Mouse (Mus musculus): ENCODE data around the gene Elp1. TPM values are rescaled to one million over a fixed set of nuclear protein-coding genes. Genes with fewer than 3 reads are reported as not detected.
A peak's percentile ranks its signal among the peaks of the same experiment; 100 is the strongest.

The Elp1 gene
- total and polyA plus RNA-seq, 2 experiments from 2014 or later = 53.6 to 89.2 TPM

DNA sequence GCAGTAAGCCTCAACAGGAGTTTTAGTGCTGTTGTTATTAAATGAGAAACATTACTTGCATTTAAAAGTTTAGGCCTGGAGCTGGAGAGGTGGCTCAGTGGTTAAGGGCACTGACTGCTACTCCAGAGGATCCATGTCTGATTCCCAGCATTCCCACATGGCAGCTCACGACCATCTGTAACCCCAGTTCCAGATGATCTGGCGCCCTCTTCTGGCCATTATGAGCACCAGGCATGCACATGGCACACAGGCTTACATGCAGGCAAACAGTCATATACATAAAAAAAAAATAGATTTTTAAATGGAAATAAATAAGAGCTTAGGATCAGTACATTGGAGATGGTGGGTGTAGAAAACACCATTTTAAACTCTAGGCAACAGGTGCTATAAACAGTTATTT is 41.8 kb upstream of the Elp1 start:
- WGBS = 93% methylated on average over 2 of the region's 2 CpGs
- no peak overlapping the region for H3K9ac ChIP-seq (replicated peaks; ENCODE audit: low read length, poor library complexity, severe bottlenecking)
- no peak overlapping the region for H3K27ac ChIP-seq (ENCODE audit: low read depth, low read length)
- H3K27me3 ChIP-seq (ENCODE audit: insufficient read depth, low read length) = no peaks in the 10 kb centered on the region
- no peak overlapping the region for H3K4me2 ChIP-seq (ENCODE audit: low read depth, low read length, poor library complexity, severe bottlenecking)
- peak; percentile 47 for TF ChIP-seq CTCF (IDR thresholded peaks at IDR 0.05)
- ATAC-seq (ENCODE audit: low FRiP score) (no peak), DNase-seq (ENCODE audit: low spot score) (no peak)
- no peaks in the 10 kb centered on the region for H3K9me3 ChIP-seq (ENCODE audit: low read length)
- H3K4me3 ChIP-seq (ENCODE audit: low read depth, low read length) = no peak overlapping the region
- H3K36me3 ChIP-seq (ENCODE audit: insufficient read depth, low read length) = peaks cover 12% of the 10 kb centered on the region
- no peaks in the 10 kb centered on the region for H3K4me1 ChIP-seq (ENCODE audit: insufficient read depth, low read length)

DNA sequence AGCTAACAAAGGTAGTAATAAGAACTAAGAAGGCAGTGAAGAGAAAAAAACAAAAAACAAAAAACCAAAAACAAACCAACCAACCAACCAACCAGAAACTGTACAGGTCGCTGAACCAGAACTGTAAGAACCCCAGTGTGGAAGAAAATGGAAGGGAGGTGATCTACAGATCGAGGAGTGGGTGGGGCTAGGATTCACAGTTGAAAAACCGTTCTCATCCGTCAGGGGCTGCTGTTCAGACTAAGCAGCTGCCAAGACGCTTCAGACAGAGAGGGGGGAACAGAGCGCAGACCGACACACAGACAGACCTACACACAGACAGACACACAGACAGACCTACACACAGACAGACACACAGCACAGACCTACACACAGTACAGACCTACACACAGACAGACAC is 40.4 kb upstream of the Elp1 start:
- DNase-seq (ENCODE audit: low spot score) (no peak), ATAC-seq (ENCODE audit: low FRiP score) (no peak)
- H3K27ac ChIP-seq (ENCODE audit: low read depth, low read length) = no peak overlapping the region
- TF ChIP-seq CTCF (IDR thresholded peaks at IDR 0.05) = no peak
- no peak overlapping the region for H3K4me2 ChIP-seq (ENCODE audit: low read depth, low read length, poor library complexity, severe bottlenecking)
- no peak overlapping the region for H3K9ac ChIP-seq (replicated peaks; ENCODE audit: low read length, poor library complexity, severe bottlenecking)
- H3K4me3 ChIP-seq (ENCODE audit: low read depth, low read length) = no peak overlapping the region
- WGBS = 78% methylated on average over 7 of the region's 7 CpGs
- H3K36me3 ChIP-seq (ENCODE audit: insufficient read depth, low read length) = peaks cover 22% of the 10 kb centered on the region
- no peaks in the 10 kb centered on the region for H3K4me1 ChIP-seq (ENCODE audit: insufficient read depth, low read length)
- H3K9me3 ChIP-seq (ENCODE audit: low read length) = no peaks in the 10 kb centered on the region
- H3K27me3 ChIP-seq (ENCODE audit: insufficient read depth, low read length) = no peaks in the 10 kb centered on the region

DNA sequence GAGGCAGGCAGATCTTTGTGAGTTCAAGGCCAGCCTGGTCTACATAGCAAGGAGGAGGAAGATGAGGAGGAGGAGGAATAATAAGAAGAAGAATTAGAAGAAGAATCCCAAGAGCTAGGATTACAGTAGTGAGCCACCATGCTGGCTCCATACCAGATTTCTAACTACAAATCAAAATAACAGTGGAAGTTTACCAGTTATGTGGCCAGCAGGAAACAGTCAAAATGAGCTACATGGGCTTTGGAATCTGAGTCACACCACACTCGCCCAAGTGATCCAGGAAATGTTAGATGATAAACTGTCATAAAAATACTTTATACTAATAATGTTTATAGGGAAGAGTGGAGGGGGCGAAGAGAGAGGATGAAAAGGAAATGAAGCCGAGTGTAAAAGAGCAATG is 38.2 kb upstream of the Elp1 start:
- Histone ChIP-seq H3K27me3 (ENCODE audit: insufficient read depth, low read length) (no peaks in the 10 kb centered on the region), H3K9me3 (ENCODE audit: low read length) (no peaks in the 10 kb centered on the region), H3K4me3 (ENCODE audit: low read depth, low read length) (no peak overlapping the region), H3K4me1 (ENCODE audit: insufficient read depth, low read length) (no peaks in the 10 kb centered on the region), H3K9ac (replicated peaks; ENCODE audit: low read length, poor library complexity, severe bottlenecking) (no peak overlapping the region), H3K36me3 (ENCODE audit: insufficient read depth, low read length) (peaks cover 31% of the 10 kb centered on the region), H3K4me2 (ENCODE audit: low read depth, low read length, poor library complexity, severe bottlenecking) (no peak overlapping the region), H3K27ac (ENCODE audit: low read depth, low read length) (no peak overlapping the region)
- no peak for TF ChIP-seq CTCF (IDR thresholded peaks at IDR 0.05)
- no peak for ATAC-seq (ENCODE audit: low FRiP score)
- DNase-seq (ENCODE audit: low spot score) = no peak
- 88% methylated on average over 3 of the region's 3 CpGs for WGBS

DNA sequence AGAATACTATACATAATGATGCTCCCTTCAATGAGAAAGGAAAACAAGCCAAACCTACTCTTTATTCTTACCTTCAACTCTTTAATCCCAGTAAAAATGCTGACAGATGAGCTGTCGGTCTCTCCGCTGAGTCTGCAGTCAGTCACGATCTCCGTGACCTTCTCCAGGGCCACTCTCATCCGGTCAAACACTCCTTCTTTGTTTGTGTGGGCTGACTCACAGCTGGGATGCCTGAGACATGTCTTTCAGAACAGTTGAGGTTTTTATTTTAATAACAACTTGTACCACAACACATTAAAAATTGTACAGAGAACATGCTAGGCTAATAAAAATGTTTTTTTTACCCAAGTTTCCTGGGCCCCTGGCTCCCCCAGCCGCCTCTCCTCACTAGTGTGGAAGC is 35.5 kb upstream of the Elp1 start:
- no peak overlapping the region for H3K4me3 ChIP-seq (ENCODE audit: low read depth, low read length)
- H3K9me3 ChIP-seq (ENCODE audit: low read length) = no peaks in the 10 kb centered on the region
- DNase-seq (ENCODE audit: low spot score) = no peak
- peaks cover 41% of the 10 kb centered on the region for H3K36me3 ChIP-seq (ENCODE audit: insufficient read depth, low read length)
- WGBS = 90% methylated on average over 6 of the region's 6 CpGs
- no peak overlapping the region for H3K27ac ChIP-seq (ENCODE audit: low read depth, low read length)
- ATAC-seq (ENCODE audit: low FRiP score) = no peak
- H3K27me3 ChIP-seq (ENCODE audit: insufficient read depth, low read length) = no peaks in the 10 kb centered on the region
- H3K4me1 ChIP-seq (ENCODE audit: insufficient read depth, low read length) = no peaks in the 10 kb centered on the region
- H3K9ac ChIP-seq (replicated peaks; ENCODE audit: low read length, poor library complexity, severe bottlenecking) = no peak overlapping the region
- no peak for TF ChIP-seq CTCF (IDR thresholded peaks at IDR 0.05)
- no peak overlapping the region for H3K4me2 ChIP-seq (ENCODE audit: low read depth, low read length, poor library complexity, severe bottlenecking)

DNA sequence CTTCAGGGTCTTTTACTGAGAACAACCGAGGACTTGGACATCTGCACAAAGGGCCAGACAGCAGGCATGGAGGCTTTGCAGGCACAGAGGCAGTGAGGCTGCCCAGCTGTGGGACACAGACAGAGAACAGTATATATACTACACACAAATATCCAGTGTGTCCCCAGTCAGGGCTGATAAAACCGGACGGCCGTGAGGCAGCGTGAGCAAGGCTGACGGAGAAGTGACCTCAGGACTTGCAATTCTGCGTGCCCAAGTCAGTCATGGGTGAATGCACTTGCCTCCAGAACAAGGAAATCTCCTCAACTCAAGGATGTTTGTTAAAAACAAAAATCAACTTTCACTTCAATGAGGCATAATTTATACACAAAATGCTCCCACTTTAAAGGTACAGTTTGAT is 29.9 kb upstream of the Elp1 start:
- Histone ChIP-seq H3K4me1 (ENCODE audit: insufficient read depth, low read length) (no peaks in the 10 kb centered on the region), H3K4me3 (ENCODE audit: low read depth, low read length) (no peak overlapping the region), H3K27me3 (ENCODE audit: insufficient read depth, low read length) (no peaks in the 10 kb centered on the region), H3K9ac (replicated peaks; ENCODE audit: low read length, poor library complexity, severe bottlenecking) (no peak overlapping the region), H3K9me3 (ENCODE audit: low read length) (no peaks in the 10 kb centered on the region), H3K36me3 (ENCODE audit: insufficient read depth, low read length) (peaks cover 44% of the 10 kb centered on the region), H3K4me2 (ENCODE audit: low read depth, low read length, poor library complexity, severe bottlenecking) (no peak overlapping the region), H3K27ac (ENCODE audit: low read depth, low read length) (no peak overlapping the region)
- TF ChIP-seq CTCF (IDR thresholded peaks at IDR 0.05) = no peak
- no peak for DNase-seq (ENCODE audit: low spot score)
- WGBS = 87% methylated on average over 7 of the region's 7 CpGs
- ATAC-seq (ENCODE audit: low FRiP score) = no peak

DNA sequence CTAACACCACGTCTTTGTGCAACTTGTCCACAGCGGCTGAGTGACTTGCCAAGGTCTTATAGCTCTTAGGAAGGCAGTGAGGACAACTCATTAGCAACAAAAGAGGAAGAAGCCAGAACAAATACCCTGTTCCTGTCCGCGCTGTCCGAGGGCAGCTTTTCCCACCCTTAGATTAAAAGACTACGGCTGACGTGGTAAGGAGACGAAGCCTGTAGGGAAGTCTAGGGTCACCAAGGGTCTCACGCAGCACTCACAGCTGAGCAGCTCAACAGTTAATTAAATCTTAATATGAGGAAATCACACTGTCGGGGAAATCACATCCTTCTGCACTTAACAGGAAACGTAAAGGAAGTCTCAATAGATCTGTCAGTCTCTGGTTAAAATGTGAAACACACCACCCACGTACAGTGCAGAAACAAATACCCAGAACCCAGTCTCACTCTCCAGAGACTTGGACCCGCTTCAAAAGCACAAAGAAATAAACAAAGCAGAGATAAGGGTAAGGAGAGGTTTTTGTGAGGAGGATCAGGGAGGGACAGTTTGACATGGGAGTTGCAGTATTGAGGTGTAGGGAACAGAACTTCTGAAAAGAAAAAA is 29.0 kb upstream of the Elp1 start:
- no peak for TF ChIP-seq CTCF (IDR thresholded peaks at IDR 0.05)
- Histone ChIP-seq H3K4me2 (ENCODE audit: low read depth, low read length, poor library complexity, severe bottlenecking) (no peak overlapping the region), H3K27ac (ENCODE audit: low read depth, low read length) (no peak overlapping the region), H3K36me3 (ENCODE audit: insufficient read depth, low read length) (peaks cover 47% of the 10 kb centered on the region), H3K27me3 (ENCODE audit: insufficient read depth, low read length) (no peaks in the 10 kb centered on the region), H3K4me1 (ENCODE audit: insufficient read depth, low read length) (no peaks in the 10 kb centered on the region), H3K9ac (replicated peaks; ENCODE audit: low read length, poor library complexity, severe bottlenecking) (no peak overlapping the region), H3K4me3 (ENCODE audit: low read depth, low read length) (no peak overlapping the region), H3K9me3 (ENCODE audit: low read length) (no peaks in the 10 kb centered on the region)
- DNase-seq (ENCODE audit: low spot score) (no peak), ATAC-seq (ENCODE audit: low FRiP score) (no peak)
- WGBS = 71% methylated on average over 13 of the region's 13 CpGs

Data from midbrain, postnatal 0 days (tissue).